ENCODE assay signal across 9 mouse cellular contexts in genomic region chr5:125139669-125140068, GRCm38 (mm10). TPM values are rescaled to one million over a fixed set of nuclear protein-coding genes. Genes with fewer than 3 reads are reported as not detected.
DNase-seq lines count a peak whose midpoint lies in the region; ATAC-seq and TF ChIP-seq lines count a peak whose summit lies in the region.
"Had no signal": no experiment of that assay in that cellular context is flagged by ENCODE, and none has a peak within 500 bp of the region (broad histone marks: within the 10 kb centered on the region; RNA-seq: fewer than 3 reads in every experiment).

No protein-coding gene starts in this region.

- intact Hi-C loops in gastrocnemius, adult 2 months (cut with DNase I), result loop anchor here (2.0 kb wide), 1 partner anchor 39 kb away; the partner anchor contains the start of gene Ncor2

- TF ChIP-seq CTCF in gastrocnemius, adult 2 months (IDR thresholded peaks at IDR 0.05), result no peak

- no peak overlapping the region for H3K9ac ChIP-seq in neural tube, embryonic 11.5 days (ENCODE audit: low read length)
- no peak overlapping the region for H3K9ac ChIP-seq in liver, embryonic 12.5 days
- H3K9ac ChIP-seq: liver, embryonic 13.5 days had no signal

- peak overlapping the region; percentile 93 for H3K27ac ChIP-seq in gastrocnemius, adult 2 months
- H3K27ac ChIP-seq in neural tube, embryonic 11.5 days (ENCODE audit: low read depth, low read length), result peak overlapping the region; percentile 98
- H3K27ac ChIP-seq in liver, embryonic 12.5 days, result peak overlapping the region; percentile 75

- H3K4me3 ChIP-seq in gastrocnemius, adult 2 months, result peak overlapping the region; percentile 73
- 0 out of 2 replicates have a peak overlapping the region, but pooled peaks have one; percentile 8 for H3K4me3 ChIP-seq in neural tube, embryonic 11.5 days (ENCODE audit: low read depth, low read length)
- H3K4me3 ChIP-seq in liver, embryonic 12.5 days, result no peak overlapping the region

- H3K4me1 ChIP-seq in neural tube, embryonic 11.5 days (ENCODE audit: control insufficient read depth, insufficient read depth, low read length), result peaks cover 60% of the 10 kb centered on the region
- H3K4me1 ChIP-seq in liver, embryonic 12.5 days, result peaks cover 78% of the 10 kb centered on the region

- H3K27me3 ChIP-seq in neural tube, embryonic 11.5 days (ENCODE audit: control insufficient read depth, insufficient read depth, low read length), result no peaks in the 10 kb centered on the region
- H3K27me3 ChIP-seq in liver, embryonic 12.5 days (replicated peaks), result no peaks in the 10 kb centered on the region
- H3K27me3 ChIP-seq: liver, embryonic 13.5 days had no signal

- ATAC-seq in neural tube, embryonic 11.5 days (ENCODE audit: insufficient read depth, low FRiP score, low TSS enrichment), result no peak
- ATAC-seq in liver, embryonic 12.5 days, result no peak

- no peaks in the 10 kb centered on the region for H3K9me3 ChIP-seq in neural tube, embryonic 11.5 days (ENCODE audit: control insufficient read depth, low read length)
- no peaks in the 10 kb centered on the region for H3K9me3 ChIP-seq in liver, embryonic 12.5 days (replicated peaks)
- H3K9me3 ChIP-seq: liver, embryonic 13.5 days had no signal

- H3K4me2 ChIP-seq in neural tube, embryonic 11.5 days (ENCODE audit: low read depth), result no peak overlapping the region
- H3K4me2 ChIP-seq in liver, embryonic 12.5 days, result no peak overlapping the region

- H3K36me3 ChIP-seq in neural tube, embryonic 11.5 days (ENCODE audit: control insufficient read depth, insufficient read depth, low read length), result no peaks in the 10 kb centered on the region
- H3K36me3 ChIP-seq in liver, embryonic 12.5 days, result no peaks in the 10 kb centered on the region
- H3K36me3 ChIP-seq: liver, embryonic 13.5 days had no signal

- DNase-seq in gastrocnemius, adult 2 months, result no peak
- DNase-seq in gastrocnemius, postnatal 4 days (ENCODE audit: low spot score in 2 of 2), result no peak
- no peak for DNase-seq in neural tube, embryonic 11.5 days (ENCODE audit: low spot score)
- DNase-seq in neural tube, embryonic 10.5 days (ENCODE audit: extremely low spot score, low spot score), result no peak
- DNase-seq in frontal cortex, postnatal 14 days (ENCODE audit: low spot score in 2 of 2), result no peak
- DNase-seq in gastrocnemius, postnatal 10 days, result no peak
- no peak for DNase-seq in cerebellum, postnatal 4 days (ENCODE audit: low spot score in 2 of 2)
- DNase-seq: liver, embryonic 13.5 days had no signal

- 90% methylated on average over 5 of the region's 5 CpGs for WGBS in neural tube, embryonic 11.5 days
- 79% methylated on average over 5 of the region's 5 CpGs for WGBS in liver, embryonic 12.5 days (ENCODE audit: insufficient replicate concordance)

RNA-seq across cellular contexts. Expression of gene Ncor2, which starts 39.4 kb away (rescaled TPM):
- 100 to 1,000 TPM; 123 to 153 TPM for total RNA-seq in gastrocnemius, adult 2 months (2021)
- 100 to 1,000 TPM; 168 to 179 TPM for total RNA-seq in gastrocnemius, postnatal 4 days (2021)
- 23.6 and 24.3 TPM in 2 replicates for polyA plus RNA-seq in neural tube, embryonic 11.5 days (2014; fragmentation: Nextera tagmentation; extraction: Ambion mirVana)
- 9.7 and 10.0 TPM in 2 replicates for polyA plus RNA-seq in liver, embryonic 12.5 days (2016; fragmentation: Nextera tagmentation; extraction: Ambion mirVana)
- 100 to 1,000 TPM; 116 to 123 TPM for total RNA-seq in gastrocnemius, postnatal 10 days (2021)
